Mouse (Mus musculus) lung, embryonic 16.5 days (tissue): Measurements from ENCODE around the gene Cog2. TPM values are rescaled to one million over a fixed set of nuclear protein-coding genes. Genes with fewer than 3 reads are reported as not detected.

Experiments
- polyA plus RNA-seq: library from polyadenylated mRNA; unstranded; fragments of >200 nt; fragmentation: Nextera tagmentation; extraction: Ambion mirVana; gene quantifications from 2 replicates; pipeline ENCODE4 v1.2.1, GENCODE M21; 2015

Cog2 gene
- polyA plus RNA-seq, 1 experiment from 2014 or later = 36.2 TPM

Other genes starting within 250 kb of the Cog2 start
- 1.9 and 2.2 TPM in 2 replicates for gene Pgbd5, start 81.1 kb upstream of the Cog2 start, polyA plus RNA-seq
- 11.6 and 17.4 TPM in 2 replicates for gene Agt, start 48.9 kb downstream of the Cog2 start, polyA plus RNA-seq
- gene Capn9, start 55.3 kb downstream of the Cog2 start, polyA plus RNA-seq = 0.09 and 0.19 TPM in 2 replicates
- 26.3 and 30.1 TPM in 2 replicates for gene 2310022B05Rik, start 142.6 kb downstream of the Cog2 start, polyA plus RNA-seq
- gene Ttc13, start 201.2 kb downstream of the Cog2 start, polyA plus RNA-seq = 43.0 and 45.7 TPM in 2 replicates
- gene Arv1, start 201.4 kb downstream of the Cog2 start, polyA plus RNA-seq = 18.7 and 19.6 TPM in 2 replicates
- 7.6 and 8.7 TPM in 2 replicates for gene Fam89a, start 231.1 kb downstream of the Cog2 start, polyA plus RNA-seq